Mouse (Mus musculus) liver, adult 2 months (tissue): ENCODE results near the gene Ints14.

Experiments
- CTCF ChIP-seq: fragments of 200-500 bp; IDR thresholded peaks from 2 replicates; pipeline ENCODE4 v1.5.1; 2011; ENCODE audit warnings: low read depth, low read length, control low read depth
- POLR2A ChIP-seq: fragments of 200-500 bp; IDR thresholded peaks from 2 replicates; pipeline ENCODE4 v1.6.1; 2011; ENCODE audit warnings: low read length, control low read depth; ENCODE audit not compliant: insufficient read depth; ENCODE audit errors: extremely low read depth

GRCm38 (mm10) chr9:64926201-64926991, 34.3 kb upstream of the Ints14 start:
- no peak for TF ChIP-seq POLR2A
- TF ChIP-seq CTCF, result no peak
